Comparison of ENCODE assay signal across 8 mouse cellular contexts in genomic region chr16:4551056-4551455, GRCm38 (mm10). TPM values are rescaled to one million over a fixed set of nuclear protein-coding genes. Genes with fewer than 3 reads are reported as not detected.
DNase-seq lines count a peak whose midpoint lies in the region; ATAC-seq and TF ChIP-seq lines count a peak whose summit lies in the region.

No protein-coding gene starts in this region.

- H3K9ac ChIP-seq in liver, embryonic 11.5 days (ENCODE audit: low read depth, low read length): no peak overlapping the region
- H3K9ac ChIP-seq in stomach, embryonic 16.5 days (ENCODE audit: low read length): 0 out of 2 replicates have a peak overlapping the region, but pooled peaks have one; percentile 20

- H3K4me3 ChIP-seq in kidney, adult 2 months (ENCODE audit: insufficient read depth, low read depth, low read length): no peak overlapping the region
- H3K4me3 ChIP-seq in liver, embryonic 11.5 days (ENCODE audit: low read depth, low read length): no peak overlapping the region
- H3K4me3 ChIP-seq in myocyte: no peak overlapping the region
- no peak overlapping the region for H3K4me3 ChIP-seq in stomach, embryonic 16.5 days (replicated peaks; ENCODE audit: low read length)

- H3K36me3 ChIP-seq in kidney, adult 2 months (ENCODE audit: control insufficient read depth, insufficient read depth, low read length): no peaks in the 10 kb centered on the region
- H3K36me3 ChIP-seq in liver, embryonic 11.5 days (ENCODE audit: control insufficient read depth, insufficient read depth, low read length): peaks cover 35% of the 10 kb centered on the region
- no peaks in the 10 kb centered on the region for H3K36me3 ChIP-seq in myocyte (ENCODE audit: control insufficient read depth, insufficient read depth)
- H3K36me3 ChIP-seq in stomach, embryonic 16.5 days (ENCODE audit: control insufficient read depth, insufficient read depth, low read length): peaks cover 8% of the 10 kb centered on the region; the same call in 1 of the 2 replicates

- 17% methylated on average over 13 of the region's 13 CpGs for WGBS in kidney, adult 2 months
- 41% methylated on average over 13 of the region's 13 CpGs for WGBS in liver, embryonic 11.5 days
- 30% methylated on average over 13 of the region's 13 CpGs for WGBS in stomach, embryonic 16.5 days

- H3K9me3 ChIP-seq in liver, embryonic 11.5 days (ENCODE audit: control insufficient read depth, low read length): no peaks in the 10 kb centered on the region
- no peaks in the 10 kb centered on the region for H3K9me3 ChIP-seq in stomach, embryonic 16.5 days (replicated peaks; ENCODE audit: control insufficient read depth, low read length)

- H3K4me2 ChIP-seq in liver, embryonic 11.5 days: no peak overlapping the region; the same call in 1 of the 2 replicates
- H3K4me2 ChIP-seq in myocyte (ENCODE audit: low read depth): no peak overlapping the region
- H3K4me2 ChIP-seq in stomach, embryonic 16.5 days (ENCODE audit: low read depth, low read length): no peak overlapping the region

- H3K27me3 ChIP-seq in kidney, adult 2 months (replicated peaks; ENCODE audit: control insufficient read depth, insufficient read depth, low read length): no peaks in the 10 kb centered on the region
- H3K27me3 ChIP-seq in liver, embryonic 11.5 days (replicated peaks; ENCODE audit: control insufficient read depth, insufficient read depth, low read length): no peaks in the 10 kb centered on the region
- no peaks in the 10 kb centered on the region for H3K27me3 ChIP-seq in myocyte (ENCODE audit: control insufficient read depth, insufficient read depth, insufficient read length)
- H3K27me3 ChIP-seq in stomach, embryonic 16.5 days (ENCODE audit: control insufficient read depth, insufficient read depth, low read length): no peaks in the 10 kb centered on the region

- H3K79me2 ChIP-seq in myocyte (ENCODE audit: control insufficient read depth, insufficient read depth): peaks cover 25% of the 10 kb centered on the region

- no peaks in the 10 kb centered on the region for H3K4me1 ChIP-seq in kidney, adult 2 months (ENCODE audit: control insufficient read depth, insufficient read depth, low read length)
- peaks cover 49% of the 10 kb centered on the region for H3K4me1 ChIP-seq in liver, embryonic 11.5 days (replicated peaks; ENCODE audit: control insufficient read depth, insufficient read depth, low read length)
- peaks cover 29% of the 10 kb centered on the region for H3K4me1 ChIP-seq in stomach, embryonic 16.5 days (ENCODE audit: control insufficient read depth, insufficient read depth, low read length)

- DNase-seq in 3134 (ENCODE audit: extremely low read depth, insufficient read length, low spot score): peak; percentile 56
- DNase-seq in adipocyte (ENCODE audit: low spot score): peak; percentile 63
- peak; percentile 85 for DNase-seq in embryo, embryonic 11 days
- peak; percentile 56 to 73 for DNase-seq in gastrocnemius, postnatal 4 days (ENCODE audit: low spot score in 2 of 2)
- peak; percentile 80 for DNase-seq in kidney, adult 2 months
- no peak for DNase-seq in liver, embryonic 11.5 days (ENCODE audit: low spot score)

- no peak overlapping the region for H3K27ac ChIP-seq in kidney, adult 2 months (ENCODE audit: insufficient read depth, low read depth, low read length)
- no peak overlapping the region for H3K27ac ChIP-seq in liver, embryonic 11.5 days (ENCODE audit: low read depth, low read length)
- H3K27ac ChIP-seq in stomach, embryonic 16.5 days (ENCODE audit: low read length): no peak overlapping the region

- TF ChIP-seq CTCF in kidney, adult 2 months (conservative IDR thresholded peaks at IDR 0.05; ENCODE audit: insufficient read depth, insufficient read length, low read depth, low read length): peak; percentile 100; the same call in 1 of the 2 replicates

- no peak overlapping the region for H3ac ChIP-seq in myocyte (ENCODE audit: control insufficient read depth, insufficient read length)

- ATAC-seq in liver, embryonic 11.5 days (replicated peaks; ENCODE audit: low FRiP score): peak; percentile 38
- ATAC-seq in stomach, embryonic 16.5 days (ENCODE audit: insufficient read depth, low FRiP score): 0 out of 2 replicates have a peak, but pooled peaks have one; percentile 38

- TF ChIP-seq POLR2A in kidney, adult 2 months (IDR thresholded peaks at IDR 0.05; ENCODE audit: low read depth, low read length): no peak
- no peak for TF ChIP-seq POLR2A in myocyte (IDR thresholded peaks at IDR 0.05; ENCODE audit: insufficient read length, low read depth)

TF ChIP-seq in myocyte, 11 proteins besides CTCF, POLR2A, EP300 and RAD21:
- peak in 2 of 3 experiments; percentile 61 for TF ChIP-seq MYOD1 (IDR thresholded peaks at IDR 0.05; ENCODE audit: control insufficient read depth in 1 of 3, insufficient read length in 2 of 3, low read depth in 2 of 3)
- TF ChIP-seq TCF12 (IDR thresholded peaks at IDR 0.05; ENCODE audit: insufficient read depth, poor library complexity, severe bottlenecking): no peak
- no peak for TF ChIP-seq CEBPB (IDR thresholded peaks at IDR 0.05; ENCODE audit: insufficient read depth, poor library complexity, severe bottlenecking)
- TF ChIP-seq MYOG (IDR thresholded peaks at IDR 0.05; ENCODE audit: control insufficient read depth in 1 of 3, insufficient read depth in 1 of 3, insufficient read length in 2 of 3, low read depth in 2 of 3): peak in 1 of 3 experiments; percentile 68

RNA-seq across cellular contexts. Expression of gene Tfap4, which starts 8.6 kb away (rescaled TPM):
- 10 to 100 TPM; 10.5 to 11.6 TPM for total RNA-seq in gastrocnemius, postnatal 4 days (2021)
- 4.5 and 5.1 TPM in 2 replicates for polyA plus RNA-seq in kidney, adult 2 months (2012; rRNA removed)
- polyA plus RNA-seq in liver, embryonic 11.5 days (2014; fragmentation: Nextera tagmentation; extraction: Ambion mirVana): 23.3 and 25.1 TPM in 2 replicates
- 4.0 TPM for polyA plus RNA-seq in myocyte (2012; fragmentation: generic; extraction: Trizol)
- polyA plus RNA-seq in stomach, embryonic 16.5 days (2015; fragmentation: Nextera tagmentation; extraction: Ambion mirVana): 16.1 and 17.0 TPM in 2 replicates

RNA-seq across cellular contexts. Expression of gene Srl, which starts 9.4 kb away (rescaled TPM):
- total RNA-seq in gastrocnemius, postnatal 4 days (2021): 1,000 to 10,000 TPM; 1,069 to 1,086 TPM
- 3.1 and 6.9 TPM in 2 replicates for polyA plus RNA-seq in kidney, adult 2 months (2012; rRNA removed)
- 8.7 and 8.8 TPM in 2 replicates for polyA plus RNA-seq in liver, embryonic 11.5 days (2014; fragmentation: Nextera tagmentation; extraction: Ambion mirVana)
- polyA plus RNA-seq in myocyte (2012; fragmentation: generic; extraction: Trizol): 381 TPM
- polyA plus RNA-seq in stomach, embryonic 16.5 days (2015; fragmentation: Nextera tagmentation; extraction: Ambion mirVana): 10.0 and 28.6 TPM in 2 replicates

RNA-seq across cellular contexts. Expression of gene Glis2, which starts 43.5 kb away (rescaled TPM):
- total RNA-seq in gastrocnemius, postnatal 4 days (2021): 10 to 100 TPM; 41.4 to 45.9 TPM
- polyA plus RNA-seq in kidney, adult 2 months (2012; rRNA removed): 210 and 226 TPM in 2 replicates
- 10.8 and 11.7 TPM in 2 replicates for polyA plus RNA-seq in liver, embryonic 11.5 days (2014; fragmentation: Nextera tagmentation; extraction: Ambion mirVana)
- polyA plus RNA-seq in myocyte (2012; fragmentation: generic; extraction: Trizol): 29.6 TPM
- 18.7 and 21.7 TPM in 2 replicates for polyA plus RNA-seq in stomach, embryonic 16.5 days (2015; fragmentation: Nextera tagmentation; extraction: Ambion mirVana)

Comparison
In these comparisons a context has a peak if more than half of its experiments do, and no peak if none do; other contexts are left out.
1. RNA of gene Srl, which starts 9.4 kb away (polyA plus RNA-seq): 381 TPM in myocyte (single experiment); 10.0 to 28.6 TPM in stomach, embryonic 16.5 days, 8.7 to 8.8 TPM in liver, embryonic 11.5 days and 3.1 to 6.9 TPM in kidney, adult 2 months; every median in the first group is over 10 times any median in the second.